Mouse (Mus musculus) granulocyte monocyte progenitor cell, adult 5-6 weeks (primary cell): ENCODE measurements at regions not wholly inside any gene's neighbourhood (a gene's known extent, or its start where the extent isn't known, plus 50 kb on each side); places are given as distances from the start of the nearest gene placed in this dataset.

Experiments used
- ATAC-seq: replicated peaks from 2 replicates; pipeline ENCODE4 v1.8.0; 2016; ENCODE audit warnings: mild to moderate bottlenecking, moderate TSS enrichment, inconsistent platforms; ENCODE audit not compliant: poor library complexity, severe bottlenecking

GRCm38 (mm10) chr3:81482742-81483141 is 446.5 kb downstream of the Pdgfc start:
- ATAC-seq = no peak

GRCm38 (mm10) chr3:81483363-81483762 is 447.1 kb downstream of the Pdgfc start:
- no peak for ATAC-seq

DNA sequence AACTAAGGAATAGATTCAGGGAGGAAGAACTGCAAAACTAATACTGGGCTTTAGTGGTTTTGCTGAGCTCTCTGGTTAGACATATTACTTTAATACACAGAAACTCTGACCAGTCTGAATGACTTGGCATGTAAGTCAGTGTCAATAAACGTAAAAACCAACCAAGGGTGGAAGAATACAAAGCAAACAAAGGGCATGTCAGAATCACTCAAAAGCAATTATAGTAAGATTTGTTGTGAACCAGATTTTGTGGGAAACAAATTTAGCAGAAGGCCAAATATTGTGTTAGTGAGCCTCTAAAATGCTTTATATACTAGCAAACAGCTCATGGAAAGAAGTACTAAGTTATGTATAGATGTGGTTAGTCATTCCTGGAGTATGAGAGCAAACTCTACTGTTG is 427.1 kb upstream of the Ctso start:
- no peak for ATAC-seq

DNA sequence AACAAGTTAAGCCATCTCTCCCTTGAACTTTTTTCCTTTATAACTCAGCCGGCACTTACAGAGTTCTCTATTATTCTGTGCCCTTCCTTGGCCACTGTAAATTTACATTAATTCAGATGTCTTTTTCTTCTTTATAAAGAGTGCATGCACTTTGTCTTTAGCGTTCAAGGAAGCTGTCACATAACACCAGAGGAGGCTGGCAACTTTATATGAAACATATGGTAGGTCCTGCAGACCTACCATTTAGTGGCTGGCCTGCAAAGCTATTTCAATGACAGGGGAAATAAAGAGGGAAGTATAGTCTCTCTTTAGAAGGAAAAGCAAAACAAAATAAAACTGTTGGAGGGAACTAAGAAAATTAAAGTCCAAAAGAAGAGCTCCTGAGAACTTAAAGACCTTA is 423.8 kb upstream of the Ctso start:
- ATAC-seq = no peak

DNA sequence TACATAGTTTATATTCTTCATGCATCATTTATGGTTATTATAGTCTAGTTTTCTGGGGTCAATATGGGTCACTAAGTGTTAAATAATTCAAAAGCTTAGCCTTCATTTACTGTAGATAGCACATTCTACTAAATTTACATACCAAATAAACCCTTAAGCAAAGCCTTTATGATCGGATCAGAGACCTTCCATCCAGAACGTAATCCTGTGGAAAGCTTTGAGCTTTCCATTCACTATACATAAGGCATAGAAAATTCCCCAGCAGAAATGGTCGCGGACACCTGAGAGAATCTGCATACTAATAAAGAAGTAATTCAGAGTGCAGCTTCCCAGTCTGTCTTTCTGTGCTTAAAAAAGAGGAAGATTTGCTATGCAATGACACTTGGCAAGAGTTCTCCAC is 410.6 kb upstream of the Ctso start:
- ATAC-seq = no peak

- ATAC-seq = no peak
Observed at GRCm38 (mm10) chr3:81530872-81531271, 401.5 kb upstream of the Ctso start.

DNA sequence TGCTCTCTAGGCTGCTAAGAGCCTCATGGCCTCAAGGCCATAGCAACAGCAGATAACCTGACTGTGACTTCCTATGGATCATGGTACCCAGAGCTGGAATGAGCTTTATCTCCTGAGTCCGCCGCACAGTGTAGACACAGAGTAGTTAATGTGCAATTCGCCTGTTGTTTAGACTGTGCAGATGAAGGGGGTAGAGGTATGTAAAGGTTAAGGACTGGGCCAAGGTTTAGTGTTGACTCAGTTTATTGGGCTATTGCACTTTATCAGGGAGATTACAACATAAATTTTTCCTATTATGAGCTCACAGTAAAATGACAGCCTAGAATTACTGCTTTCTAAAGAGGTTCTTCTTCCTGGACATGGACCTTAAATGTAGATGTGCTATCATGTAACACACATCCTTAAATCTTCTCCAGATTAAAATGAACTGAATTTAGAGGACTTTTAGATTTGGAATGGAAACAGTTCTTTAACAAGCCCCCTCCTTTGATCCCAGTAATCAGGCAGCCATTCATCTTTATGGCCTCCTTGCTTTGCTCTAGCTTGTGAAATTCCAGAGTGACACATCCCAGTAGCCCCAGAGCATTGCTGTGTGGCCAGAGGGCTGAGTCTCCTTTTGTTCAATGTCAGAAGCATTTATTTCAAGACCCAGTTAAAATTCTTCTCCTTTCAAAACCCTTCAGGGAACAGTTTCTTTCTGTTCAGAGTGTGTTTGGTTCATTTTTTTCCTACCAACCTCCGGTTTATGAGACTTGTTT is 396.8 kb upstream of the Ctso start:
- no peak for ATAC-seq

GRCm38 (mm10) chr3:81554773-81555172 is 377.6 kb upstream of the Ctso start:
- ATAC-seq = no peak

DNA sequence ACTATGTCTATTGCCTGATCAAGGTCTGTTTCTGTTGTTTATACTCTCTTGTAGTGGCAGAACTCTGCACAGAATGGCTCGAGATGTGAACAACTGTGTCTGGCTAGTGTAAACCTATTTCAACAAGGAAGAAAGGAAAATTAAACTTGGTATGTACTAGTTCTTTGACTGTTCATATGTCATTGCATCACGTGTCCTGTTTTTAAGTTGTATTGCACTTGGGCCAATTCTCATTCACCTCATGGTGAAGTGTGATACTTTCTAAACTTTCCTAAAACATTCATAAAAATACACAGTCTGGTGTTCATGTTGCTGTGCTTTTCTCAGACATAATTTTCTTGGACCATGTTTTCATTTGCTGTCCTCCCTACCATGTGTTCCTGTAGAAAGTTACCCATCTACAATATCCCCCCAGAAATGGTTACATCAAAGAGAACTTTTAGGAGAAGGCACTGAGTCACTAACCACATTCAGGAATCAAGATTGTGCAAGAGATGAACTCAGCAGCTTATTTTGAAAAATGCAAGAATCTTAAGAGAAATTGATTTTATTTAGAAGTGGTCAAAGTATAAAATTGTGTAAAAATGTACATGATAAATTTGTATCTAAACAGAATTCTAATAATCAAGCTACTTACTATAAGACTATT is 369.7 kb upstream of the Ctso start:
- ATAC-seq = peak; percentile 91

DNA sequence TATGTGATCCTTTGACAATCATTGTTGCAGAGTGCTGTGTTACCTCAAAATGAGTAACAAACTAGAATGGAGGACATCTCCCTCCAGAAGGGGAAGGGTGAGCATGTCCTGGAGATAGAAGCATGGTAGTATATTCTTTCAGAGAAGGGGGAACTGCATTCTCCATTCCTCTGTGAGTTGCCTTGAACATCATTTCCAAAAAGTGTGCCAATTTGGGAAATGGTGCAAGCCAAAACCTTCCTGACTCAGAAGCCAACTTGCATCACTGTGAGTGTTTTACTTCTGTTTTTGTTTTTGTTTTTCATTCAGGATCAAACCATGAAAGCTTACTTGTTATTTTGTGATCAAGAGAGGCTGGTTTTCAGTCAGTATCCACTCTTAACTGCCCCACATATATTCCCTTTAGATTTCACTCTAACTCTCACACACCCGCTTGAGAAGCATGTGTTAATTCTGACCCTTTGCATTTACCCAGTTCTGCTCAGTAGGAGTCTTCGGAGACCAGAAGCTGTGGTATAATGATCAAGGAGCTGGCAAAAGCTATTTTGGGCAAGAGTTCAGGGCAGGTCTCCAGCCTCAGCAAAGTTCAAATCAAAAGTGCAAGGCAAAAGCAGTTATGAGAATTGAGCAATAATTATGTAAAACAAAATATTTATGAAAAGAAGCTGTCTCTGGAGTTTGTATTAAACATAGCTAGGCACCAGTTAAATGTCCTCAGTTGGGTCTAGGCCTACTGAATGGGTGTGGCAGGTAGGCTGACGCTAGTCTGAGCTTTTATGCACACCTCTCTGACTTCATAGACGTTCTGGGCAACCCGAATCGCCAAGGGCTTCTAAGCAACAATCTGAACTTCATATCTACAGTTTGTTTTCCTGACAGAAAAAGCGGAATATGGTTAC is 368.3 kb upstream of the Ctso start:
- peak; percentile 76 for ATAC-seq

GRCm38 (mm10) chr3:81564757-81565063 is 367.7 kb upstream of the Ctso start:
- no peak for ATAC-seq

- no peak for ATAC-seq
Observed at GRCm38 (mm10) chr3:81583387-81584027, 348.9 kb upstream of the Ctso start.

GRCm38 (mm10) chr3:81589109-81589508 is 343.3 kb upstream of the Ctso start:
- ATAC-seq = no peak

DNA sequence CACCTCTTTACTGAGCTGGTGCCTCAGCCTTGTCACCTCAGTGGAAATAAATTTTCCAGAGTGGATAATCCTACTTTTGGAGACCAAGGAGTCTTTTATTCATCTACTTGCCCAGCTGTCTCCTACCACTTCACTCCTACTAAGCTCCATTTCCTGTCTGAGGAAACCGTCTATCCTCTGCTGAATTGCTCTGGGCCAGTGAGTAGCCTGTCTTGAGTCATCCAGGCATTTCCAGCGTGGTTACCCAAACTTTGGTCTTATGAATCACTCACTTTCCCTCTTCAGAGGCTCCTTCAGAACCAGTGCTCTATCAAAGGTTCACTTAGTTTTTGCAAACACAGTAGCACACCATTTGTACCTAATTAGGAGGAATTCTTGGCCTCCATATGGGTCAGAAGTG is 303.2 kb upstream of the Ctso start:
- no peak for ATAC-seq

GRCm38 (mm10) chr3:81658490-81658889 is 273.9 kb upstream of the Ctso start:
- ATAC-seq = no peak

DNA sequence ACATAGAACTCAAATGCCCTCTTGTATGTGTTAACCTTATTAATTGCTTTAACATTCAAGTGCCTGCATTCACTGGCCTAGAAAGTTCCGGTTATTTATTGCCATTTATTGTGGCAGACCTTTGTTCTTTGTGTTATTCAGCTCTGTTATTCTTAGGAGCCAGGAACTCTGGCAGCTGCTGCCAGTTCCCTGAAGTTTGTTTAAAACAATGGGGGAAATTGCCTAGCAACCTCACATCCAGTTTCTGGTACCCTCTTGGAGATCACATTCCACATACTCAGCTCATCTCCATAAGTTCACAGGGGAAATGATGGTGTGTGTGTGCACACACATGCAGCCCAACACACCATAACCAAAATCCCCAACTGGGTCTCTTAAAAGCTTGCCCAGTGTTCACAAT is 270.8 kb upstream of the Ctso start:
- ATAC-seq = no peak

GRCm38 (mm10) chr3:81666262-81666661 is 266.1 kb upstream of the Ctso start:
- no peak for ATAC-seq

- no peak for ATAC-seq
Observed at GRCm38 (mm10) chr3:81676570-81676969, 255.8 kb upstream of the Ctso start.

GRCm38 (mm10) chr3:81701974-81702697 is 230.3 kb upstream of the Ctso start:
- ATAC-seq = no peak

DNA sequence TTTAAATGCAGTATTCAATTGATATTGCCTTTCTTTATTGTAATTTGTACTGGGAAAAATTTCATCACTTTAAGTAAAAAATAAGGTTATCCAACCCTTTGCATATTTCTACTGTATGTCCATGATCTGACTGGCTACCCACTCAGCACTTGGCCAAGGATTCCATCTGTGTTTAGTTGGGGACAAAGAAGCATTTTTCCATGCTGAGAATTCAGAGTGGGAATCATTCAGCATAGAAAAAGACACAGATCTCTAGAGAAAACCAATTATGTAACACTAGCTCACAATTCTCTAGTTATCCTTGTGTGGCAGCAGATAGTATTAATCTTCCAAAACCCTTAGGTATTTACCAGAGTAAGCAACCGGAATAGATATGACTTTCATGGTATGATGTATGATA is 213.5 kb upstream of the Ctso start:
- ATAC-seq = no peak
